Mouse (Mus musculus): ENCODE data around the gene Pdpk1. TPM values are rescaled to one million over a fixed set of nuclear protein-coding genes. Genes with fewer than 3 reads are reported as not detected.

Pdpk1 gene
- total RNA-seq, 1 experiment = 25.6 TPM

DNA sequence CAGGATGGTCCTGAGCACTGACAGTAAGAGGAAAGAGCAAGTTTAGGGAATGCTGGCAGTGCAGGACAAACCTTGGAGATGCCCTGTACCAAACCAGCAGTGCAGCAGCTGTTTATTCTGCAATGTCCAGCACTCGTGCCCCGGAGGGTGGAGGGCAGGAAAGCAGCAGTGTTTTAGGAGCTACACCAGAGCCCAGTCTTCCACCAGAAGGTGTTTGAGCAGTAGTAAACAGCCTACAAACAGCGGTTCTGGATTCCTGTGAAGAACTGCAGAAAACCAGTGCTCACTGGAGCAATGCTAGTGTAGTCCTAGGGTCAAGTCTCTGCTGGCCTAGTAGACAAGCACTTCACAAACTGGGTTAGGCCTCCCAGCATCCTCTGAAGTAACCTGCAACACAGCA is 23.5 kb upstream of the Pdpk1 start:
- Histone ChIP-seq H3K9me3 (ENCODE audit: control insufficient read depth, insufficient read depth, low read depth, low read length) (no peaks in the 10 kb centered on the region), H3K4me3 (ENCODE audit: insufficient read depth in 1 of 2, low read depth in 1 of 2, low read length in 2 of 2, poor library complexity in 1 of 2, severe bottlenecking in 1 of 2) (no peak overlapping the region), H3K9ac (ENCODE audit: insufficient read depth, low read depth, low read length, poor library complexity, severe bottlenecking) (no peak overlapping the region), H3K36me3 (ENCODE audit: control insufficient read depth, insufficient read depth, low read length, poor library complexity, severe bottlenecking) (no peaks in the 10 kb centered on the region), H3K27ac (ENCODE audit: insufficient read depth, low read depth, low read length, poor library complexity, severe bottlenecking) (no peak overlapping the region), H3K4me1 (ENCODE audit: control insufficient read depth in 2 of 2, insufficient read depth in 2 of 2, low read length in 2 of 2, poor library complexity in 1 of 2) (peaks cover 4 to 11% of the 10 kb centered on the region in 2 experiments; a peak in 3 of 4 replicates)
- TF ChIP-seq CHD2 (IDR thresholded peaks at IDR 0.05; ENCODE audit: low read depth, low read length) (no peak), HCFC1 (IDR thresholded peaks at IDR 0.05; ENCODE audit: borderline replicate concordance, insufficient read depth, low read length) (no peak), ZC3H11A (IDR thresholded peaks at IDR 0.05; ENCODE audit: borderline replicate concordance, low read depth, low read length) (no peak), ZNF384 (IDR thresholded peaks at IDR 0.05; ENCODE audit: low read depth, low read length) (no peak), MAFK (IDR thresholded peaks at IDR 0.05; ENCODE audit: insufficient read depth, low read depth, low read length) (no peak)
- in situ Hi-C loops (cut with MboI; ENCODE audit: low sequenced_read_pairs in 2 of 2, unreplicated experiment in 2 of 2) = no loop called here
- no peak for DNase-seq (ENCODE audit: low read depth, low spot score)

DNA sequence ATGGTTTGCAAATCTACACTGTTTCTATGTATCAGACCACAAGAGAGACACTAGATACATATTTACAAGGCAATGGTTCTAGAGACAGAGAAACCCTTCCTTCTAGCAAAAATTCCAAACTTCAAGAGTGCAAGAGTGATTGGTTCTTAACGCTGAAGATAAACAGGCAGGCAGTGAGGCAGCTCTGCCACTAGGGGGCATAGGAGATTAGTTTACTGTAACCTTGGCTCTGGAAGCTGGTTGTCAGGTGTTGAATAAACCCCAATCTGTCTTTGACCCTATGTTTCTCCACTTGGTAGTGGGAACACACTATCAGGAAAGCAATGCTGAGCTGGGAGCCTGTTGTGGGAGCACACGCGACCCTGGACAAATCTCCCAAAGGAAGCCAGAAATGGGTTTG is 22.7 kb upstream of the Pdpk1 start:
- peaks cover 4 to 11% of the 10 kb centered on the region in 2 experiments; a peak in 3 of 4 replicates for H3K4me1 ChIP-seq (ENCODE audit: control insufficient read depth in 2 of 2, insufficient read depth in 2 of 2, low read length in 2 of 2, poor library complexity in 1 of 2)
- in situ Hi-C loops (cut with MboI; ENCODE audit: low sequenced_read_pairs in 2 of 2, unreplicated experiment in 2 of 2) = no loop called here
- H3K9me3 ChIP-seq (ENCODE audit: control insufficient read depth, insufficient read depth, low read depth, low read length) = no peaks in the 10 kb centered on the region
- no peak overlapping the region for H3K9ac ChIP-seq (ENCODE audit: insufficient read depth, low read depth, low read length, poor library complexity, severe bottlenecking)
- no peak for DNase-seq (ENCODE audit: low read depth, low spot score)
- no peak overlapping the region for H3K27ac ChIP-seq (ENCODE audit: insufficient read depth, low read depth, low read length, poor library complexity, severe bottlenecking)
- H3K4me3 ChIP-seq (ENCODE audit: insufficient read depth in 1 of 2, low read depth in 1 of 2, low read length in 2 of 2, poor library complexity in 1 of 2, severe bottlenecking in 1 of 2) = no peak overlapping the region
- no peak for TF ChIP-seq HCFC1 (IDR thresholded peaks at IDR 0.05; ENCODE audit: borderline replicate concordance, insufficient read depth, low read length)
- no peak for TF ChIP-seq CHD2 (IDR thresholded peaks at IDR 0.05; ENCODE audit: low read depth, low read length)
- TF ChIP-seq ZC3H11A (IDR thresholded peaks at IDR 0.05; ENCODE audit: borderline replicate concordance, low read depth, low read length) = no peak
- TF ChIP-seq MAFK (IDR thresholded peaks at IDR 0.05; ENCODE audit: insufficient read depth, low read depth, low read length) = no peak
- TF ChIP-seq ZNF384 (IDR thresholded peaks at IDR 0.05; ENCODE audit: low read depth, low read length) = no peak
- no peaks in the 10 kb centered on the region for H3K36me3 ChIP-seq (ENCODE audit: control insufficient read depth, insufficient read depth, low read length, poor library complexity, severe bottlenecking)

GRCm38 (mm10) chr17:24171738-24172137 is 21.0 kb upstream of the Pdpk1 start:
- in situ Hi-C loops (cut with MboI; ENCODE audit: low sequenced_read_pairs in 2 of 2, unreplicated experiment in 2 of 2) = no loop called here
- no peak overlapping the region for H3K9ac ChIP-seq (ENCODE audit: insufficient read depth, low read depth, low read length, poor library complexity, severe bottlenecking)
- no peak for TF ChIP-seq ZC3H11A (IDR thresholded peaks at IDR 0.05; ENCODE audit: borderline replicate concordance, low read depth, low read length)
- no peak for TF ChIP-seq MAFK (IDR thresholded peaks at IDR 0.05; ENCODE audit: insufficient read depth, low read depth, low read length)
- no peak for TF ChIP-seq HCFC1 (IDR thresholded peaks at IDR 0.05; ENCODE audit: borderline replicate concordance, insufficient read depth, low read length)
- TF ChIP-seq ZNF384 (IDR thresholded peaks at IDR 0.05; ENCODE audit: low read depth, low read length) = no peak
- H3K9me3 ChIP-seq (ENCODE audit: control insufficient read depth, insufficient read depth, low read depth, low read length) = no peaks in the 10 kb centered on the region
- no peak for DNase-seq (ENCODE audit: low read depth, low spot score)
- H3K36me3 ChIP-seq (ENCODE audit: control insufficient read depth, insufficient read depth, low read length, poor library complexity, severe bottlenecking) = peaks cover 9% of the 10 kb centered on the region
- no peak overlapping the region for H3K27ac ChIP-seq (ENCODE audit: insufficient read depth, low read depth, low read length, poor library complexity, severe bottlenecking)
- H3K4me3 ChIP-seq (ENCODE audit: insufficient read depth in 1 of 2, low read depth in 1 of 2, low read length in 2 of 2, poor library complexity in 1 of 2, severe bottlenecking in 1 of 2) = no peak overlapping the region
- peaks cover 8 to 14% of the 10 kb centered on the region in 2 experiments; a peak in 3 of 4 replicates for H3K4me1 ChIP-seq (ENCODE audit: control insufficient read depth in 2 of 2, insufficient read depth in 2 of 2, low read length in 2 of 2, poor library complexity in 1 of 2)

- H3K4me3 ChIP-seq (ENCODE audit: insufficient read depth in 1 of 2, low read depth in 1 of 2, low read length in 2 of 2, poor library complexity in 1 of 2, severe bottlenecking in 1 of 2) = peak overlapping the region in 1 of 2 experiments; percentile 89; a peak in 1 of 4 replicates
- no peak for DNase-seq (ENCODE audit: low read depth, low spot score)
Observed at GRCm38 (mm10) chr17:24170729-24171128, 20.0 kb upstream of the Pdpk1 start.

DNA sequence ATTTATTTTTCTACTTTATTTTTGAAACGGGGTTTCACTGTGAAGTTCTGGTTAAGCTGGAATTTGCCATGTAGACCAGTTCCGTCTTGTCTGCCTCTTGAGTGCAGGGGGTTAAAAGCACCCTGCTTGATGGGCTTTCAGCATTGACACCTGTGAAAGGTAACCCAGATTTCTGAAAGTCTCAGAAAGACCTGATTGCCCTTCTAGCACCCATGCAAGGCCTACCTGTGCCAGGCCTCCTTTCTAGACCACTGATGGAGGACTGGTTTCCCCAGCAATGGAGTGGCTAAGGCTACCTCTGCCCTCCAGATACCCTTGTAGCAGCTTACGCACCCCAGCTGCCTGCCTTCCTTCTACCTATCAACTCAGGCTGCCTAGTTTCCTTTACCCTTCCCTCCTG is 19.4 kb upstream of the Pdpk1 start:
- Histone ChIP-seq H3K4me1 (ENCODE audit: control insufficient read depth in 2 of 2, insufficient read depth in 2 of 2, low read length in 2 of 2, poor library complexity in 1 of 2) (peaks cover 8 to 14% of the 10 kb centered on the region in 2 experiments; a peak in 3 of 4 replicates), H3K9ac (ENCODE audit: insufficient read depth, low read depth, low read length, poor library complexity, severe bottlenecking) (peak overlapping the region; percentile 97), H3K36me3 (ENCODE audit: control insufficient read depth, insufficient read depth, low read length, poor library complexity, severe bottlenecking) (peaks cover 15% of the 10 kb centered on the region), H3K4me3 (ENCODE audit: insufficient read depth in 1 of 2, low read depth in 1 of 2, low read length in 2 of 2, poor library complexity in 1 of 2, severe bottlenecking in 1 of 2) (peak overlapping the region; percentile 89 to 94), H3K9me3 (ENCODE audit: control insufficient read depth, insufficient read depth, low read depth, low read length) (no peaks in the 10 kb centered on the region), H3K27ac (ENCODE audit: insufficient read depth, low read depth, low read length, poor library complexity, severe bottlenecking) (peak overlapping the region; percentile 96)
- in situ Hi-C loops (cut with MboI; ENCODE audit: low sequenced_read_pairs in 2 of 2, unreplicated experiment in 2 of 2) = no loop called here
- TF ChIP-seq CHD2 (IDR thresholded peaks at IDR 0.05; ENCODE audit: low read depth, low read length) (no peak), HCFC1 (IDR thresholded peaks at IDR 0.05; ENCODE audit: borderline replicate concordance, insufficient read depth, low read length) (no peak), ZNF384 (IDR thresholded peaks at IDR 0.05; ENCODE audit: low read depth, low read length) (no peak), ZC3H11A (IDR thresholded peaks at IDR 0.05; ENCODE audit: borderline replicate concordance, low read depth, low read length) (no peak), MAFK (IDR thresholded peaks at IDR 0.05; ENCODE audit: insufficient read depth, low read depth, low read length) (no peak)
- DNase-seq (ENCODE audit: low read depth, low spot score) = no peak

More at GRCm38 (mm10) chr17:24170729-24171128, 20.0 kb upstream of the Pdpk1 start:
- no peaks in the 10 kb centered on the region for H3K9me3 ChIP-seq (ENCODE audit: control insufficient read depth, insufficient read depth, low read depth, low read length)
- H3K9ac ChIP-seq (ENCODE audit: insufficient read depth, low read depth, low read length, poor library complexity, severe bottlenecking) = peak overlapping the region; percentile 97; the same call in 1 of the 2 replicates
- no peak for TF ChIP-seq ZC3H11A (IDR thresholded peaks at IDR 0.05; ENCODE audit: borderline replicate concordance, low read depth, low read length)
- H3K4me1 ChIP-seq (ENCODE audit: control insufficient read depth in 2 of 2, insufficient read depth in 2 of 2, low read length in 2 of 2, poor library complexity in 1 of 2) = peaks cover 8 to 14% of the 10 kb centered on the region in 2 experiments; a peak in 3 of 4 replicates
- in situ Hi-C loops (cut with MboI; ENCODE audit: low sequenced_read_pairs in 2 of 2, unreplicated experiment in 2 of 2) = no loop called here
- H3K36me3 ChIP-seq (ENCODE audit: control insufficient read depth, insufficient read depth, low read length, poor library complexity, severe bottlenecking) = peaks cover 15% of the 10 kb centered on the region
- H3K27ac ChIP-seq (ENCODE audit: insufficient read depth, low read depth, low read length, poor library complexity, severe bottlenecking) = no peak overlapping the region; the same call in 1 of the 2 replicates

Data from ES-E14 (cell line).